Mouse (Mus musculus) layer of hippocampus, postnatal 14 days (tissue): Measurements from ENCODE around the gene Dnajb8. TPM values are rescaled to one million over a fixed set of nuclear protein-coding genes. Genes with fewer than 3 reads are reported as not detected.

Experiments used
- DNase-seq, 2 experiments: peaks; one replicate each; pipeline ENCODE4 v3.0.0; 2021 to 2022; ENCODE audit warnings: low spot score in 2 of 2, mixed read lengths in 1 of 2
- long read RNA-seq, 2 experiments: library from polyadenylated mRNA; stranded (forward); transcript quantifications; one replicate each; pipeline ENCODE4 v2.0.0; 2021
- total RNA-seq, 2 experiments: library from RNA; stranded (reverse); gene quantifications; 2 replicates each; pipeline ENCODE4 v1.2.3; 2021

Dnajb8 gene
- total RNA-seq: not detected
- long read RNA-seq, experiment 1, partial matches to known transcripts: 0 of 1 reads
- long read RNA-seq, experiment 1, other reads (novel, unspliced or antisense): 1 of 1 reads
- long read RNA-seq, experiment 2, partial matches to known transcripts: 0 of 1 reads
- long read RNA-seq, experiment 2, other reads (novel, unspliced or antisense): 1 of 1 reads

DNA sequence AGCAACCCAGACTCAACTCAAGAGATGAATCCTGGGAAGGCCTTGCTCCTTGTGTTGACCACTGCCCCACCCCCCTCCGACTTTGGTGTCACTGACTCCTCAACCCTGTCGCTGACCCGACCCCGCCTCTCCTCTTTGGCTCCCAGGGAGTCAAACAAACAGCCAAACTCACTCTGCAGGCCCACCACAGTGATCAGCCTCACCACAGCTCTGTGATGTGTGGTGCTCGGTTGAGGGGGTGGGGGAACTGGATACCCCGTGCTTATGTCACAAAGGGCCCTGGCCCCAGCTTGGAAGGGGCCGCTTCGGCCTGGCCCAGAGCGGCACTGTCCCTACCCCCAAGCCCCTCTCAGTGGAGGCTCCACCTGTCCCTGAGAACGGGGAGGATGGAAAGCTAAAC is at the start of gene Dnajb8:
TSS of gene Dnajb8 (plus strand) at position 301 of the 400 bp plus-strand sequence.
- DNase-seq: no peak

DNA sequence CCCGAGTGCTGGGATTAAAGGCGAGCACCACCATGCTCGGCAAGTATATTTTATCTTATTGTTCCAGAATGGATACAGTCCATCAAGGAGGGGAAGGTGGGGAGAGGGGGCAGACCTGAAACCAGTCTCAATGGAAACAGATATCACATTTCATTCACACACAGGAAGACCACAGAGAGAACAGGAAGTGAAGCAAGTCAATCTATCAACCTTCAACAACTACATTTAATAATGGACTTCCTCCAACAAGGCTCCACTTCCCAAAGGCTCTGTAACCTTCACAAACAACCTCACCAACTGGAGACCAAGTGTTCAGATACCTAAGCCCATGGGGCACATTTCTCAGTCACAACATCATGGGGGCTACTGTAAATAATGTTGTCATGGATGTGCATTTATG is 47.9 kb upstream of the Dnajb8 start:
- DNase-seq: no peak

DNA sequence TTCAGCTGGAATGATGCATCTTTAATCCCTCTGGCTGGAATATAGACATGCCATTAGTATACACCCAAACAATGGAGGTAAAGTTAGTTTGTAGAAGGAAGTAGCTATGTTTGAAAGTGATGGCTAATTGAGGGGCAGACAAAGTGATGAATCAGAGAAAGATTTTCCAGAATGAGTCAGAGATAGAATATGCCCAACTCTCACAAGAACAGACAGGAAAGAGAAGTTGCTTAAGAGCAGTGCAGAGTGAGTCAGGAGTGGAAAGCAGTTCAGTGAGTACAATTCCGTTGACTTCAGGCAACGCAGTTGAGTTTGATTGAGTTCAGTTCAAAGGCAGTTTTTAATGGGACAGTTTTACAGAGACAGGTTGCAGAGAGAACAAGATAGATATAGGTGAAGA is 47.4 kb upstream of the Dnajb8 start:
- DNase-seq: no peak

DNA sequence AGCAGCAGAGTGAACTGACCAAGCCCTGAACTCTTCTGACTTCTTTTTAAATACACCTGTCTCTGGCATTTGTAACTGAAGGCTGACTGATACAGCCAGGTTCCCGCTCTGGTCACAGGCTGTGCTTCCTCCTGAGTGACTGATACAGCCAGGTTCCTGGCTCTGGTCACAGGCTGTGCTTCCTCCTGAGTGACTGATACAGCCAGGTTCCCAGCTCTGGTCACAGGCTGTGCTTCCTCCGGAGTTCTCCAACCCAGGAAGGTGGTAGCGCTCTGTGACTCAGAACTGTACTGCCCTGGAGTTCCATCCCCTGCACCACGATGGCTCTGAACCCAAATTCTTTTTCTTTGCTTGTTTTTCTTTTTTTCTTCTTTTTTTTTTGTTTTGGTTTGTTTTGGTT is 37.4 kb upstream of the Dnajb8 start:
- no peak for DNase-seq

DNA sequence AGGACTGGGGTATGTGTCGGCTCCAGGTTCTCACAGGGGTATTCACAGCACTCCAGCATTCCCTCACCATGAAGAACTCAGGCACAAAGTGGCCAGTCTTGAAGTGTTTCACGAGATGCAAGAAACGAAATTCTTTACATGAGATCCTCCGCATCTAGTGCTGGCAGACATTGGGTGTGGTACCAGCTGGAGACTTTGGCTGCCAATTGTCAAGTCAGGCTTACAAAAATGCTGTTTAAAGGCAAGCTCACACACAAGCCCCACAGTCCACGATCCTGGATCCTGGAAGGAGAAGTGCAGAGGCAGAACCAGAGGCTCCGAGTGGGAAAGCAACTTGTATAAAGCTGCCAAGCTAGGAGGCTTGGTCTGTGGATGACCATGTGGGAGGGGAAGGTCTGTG is 33.9 kb upstream of the Dnajb8 start:
- DNase-seq: peak in 1 of 2 experiments; percentile 50

DNA sequence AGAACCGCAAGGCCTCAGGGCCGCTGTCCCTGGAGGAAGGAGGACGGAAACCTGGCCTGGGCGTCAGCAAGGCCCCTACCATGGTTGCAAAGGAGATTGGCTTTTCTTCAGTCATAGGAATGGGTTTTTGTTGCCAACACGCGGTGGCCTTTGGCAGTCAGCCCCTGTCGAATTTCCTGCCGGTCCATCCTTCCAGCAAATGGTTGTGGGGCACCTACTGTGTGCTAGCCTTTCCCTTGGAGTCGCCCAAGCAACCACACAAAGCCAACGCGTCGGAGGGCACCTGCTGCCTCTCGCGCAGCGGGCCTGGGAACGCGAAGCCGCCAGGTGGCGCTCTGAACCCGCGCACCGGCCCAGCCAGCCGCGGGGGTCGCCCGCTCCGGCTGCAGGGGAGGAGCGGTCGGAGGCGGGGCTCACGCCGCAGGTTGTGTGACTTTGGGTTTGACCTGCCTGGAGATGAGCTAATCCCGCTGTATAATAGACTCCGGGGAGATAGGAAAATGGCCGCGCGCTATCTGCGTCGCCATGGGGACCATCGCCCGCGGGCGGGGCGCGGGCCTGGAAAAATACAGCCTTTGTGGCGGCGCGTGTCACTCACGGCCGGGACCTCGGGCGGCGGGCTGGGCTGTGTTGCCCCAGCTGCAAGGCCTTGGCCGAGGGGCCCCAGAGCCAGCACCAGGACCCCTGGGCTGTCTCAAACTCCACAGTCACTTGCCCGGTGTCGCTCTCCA is 32.6 kb upstream of the Dnajb8 start:
- peak; percentile 63 to 82 for DNase-seq

DNA sequence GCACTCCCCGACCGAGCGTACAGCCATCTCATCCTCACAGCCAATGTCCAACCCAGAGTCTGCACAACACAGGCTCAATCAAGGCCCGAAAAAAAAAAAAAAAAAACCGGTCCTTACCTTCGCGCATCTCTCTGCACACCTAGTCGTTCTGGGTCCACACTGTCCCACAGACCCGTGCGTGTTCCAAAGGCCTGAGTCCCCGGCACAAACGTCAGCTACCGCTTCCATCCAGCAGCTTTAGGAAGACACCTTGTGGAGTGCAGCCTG is 32.1 kb upstream of the Dnajb8 start:
- no peak for DNase-seq

DNA sequence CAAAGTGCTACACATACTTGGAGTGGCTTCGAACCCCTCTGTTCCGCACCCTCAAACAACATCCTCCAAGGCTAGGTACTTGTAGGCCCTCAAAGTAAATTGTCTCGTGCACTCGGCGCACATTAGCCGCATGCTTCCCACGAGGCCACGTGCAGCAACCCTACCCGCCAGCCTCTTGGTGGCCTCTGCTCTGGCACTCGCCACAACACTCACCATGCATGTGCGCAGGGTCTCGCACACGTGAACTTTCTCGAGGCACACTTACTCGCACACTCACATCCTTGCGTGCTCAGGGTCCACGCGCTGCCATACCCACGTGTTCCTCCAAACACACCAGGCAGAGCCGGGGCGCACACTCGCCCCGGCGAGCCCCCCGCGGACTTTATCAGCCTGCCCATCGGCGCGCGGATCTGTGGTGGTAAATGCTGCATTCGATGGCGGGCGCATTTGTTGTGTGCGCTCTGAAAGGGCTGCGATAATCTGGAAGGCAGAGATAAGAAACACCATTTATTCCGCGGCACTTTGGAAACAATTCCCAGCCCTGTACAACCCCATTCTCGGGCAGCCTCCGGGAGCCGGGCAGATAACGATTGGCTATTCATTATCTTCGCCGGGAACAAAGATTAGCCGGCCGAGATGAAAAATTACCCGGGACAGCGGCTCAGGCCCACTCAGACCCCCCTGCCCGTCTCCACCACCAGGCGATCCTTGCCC is 31.6 kb upstream of the Dnajb8 start:
- no peak for DNase-seq

DNA sequence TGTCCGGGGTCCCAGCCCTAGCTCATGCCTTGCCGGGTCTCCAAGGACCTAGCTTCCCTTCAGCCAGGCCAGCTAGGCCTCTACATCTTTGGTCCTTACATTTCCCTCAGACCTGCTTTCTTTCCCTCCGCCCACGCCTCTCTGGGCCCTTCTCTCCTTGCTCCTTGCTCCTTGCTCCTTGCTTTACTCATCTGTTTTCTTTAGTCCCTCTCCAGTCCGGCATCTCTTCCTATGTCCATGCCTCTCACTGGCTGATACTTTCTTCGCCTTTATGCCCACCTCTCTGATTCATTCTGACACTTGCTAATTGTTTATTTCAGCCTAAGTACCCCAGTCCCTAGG is 31.1 kb upstream of the Dnajb8 start:
- no peak for DNase-seq

DNA sequence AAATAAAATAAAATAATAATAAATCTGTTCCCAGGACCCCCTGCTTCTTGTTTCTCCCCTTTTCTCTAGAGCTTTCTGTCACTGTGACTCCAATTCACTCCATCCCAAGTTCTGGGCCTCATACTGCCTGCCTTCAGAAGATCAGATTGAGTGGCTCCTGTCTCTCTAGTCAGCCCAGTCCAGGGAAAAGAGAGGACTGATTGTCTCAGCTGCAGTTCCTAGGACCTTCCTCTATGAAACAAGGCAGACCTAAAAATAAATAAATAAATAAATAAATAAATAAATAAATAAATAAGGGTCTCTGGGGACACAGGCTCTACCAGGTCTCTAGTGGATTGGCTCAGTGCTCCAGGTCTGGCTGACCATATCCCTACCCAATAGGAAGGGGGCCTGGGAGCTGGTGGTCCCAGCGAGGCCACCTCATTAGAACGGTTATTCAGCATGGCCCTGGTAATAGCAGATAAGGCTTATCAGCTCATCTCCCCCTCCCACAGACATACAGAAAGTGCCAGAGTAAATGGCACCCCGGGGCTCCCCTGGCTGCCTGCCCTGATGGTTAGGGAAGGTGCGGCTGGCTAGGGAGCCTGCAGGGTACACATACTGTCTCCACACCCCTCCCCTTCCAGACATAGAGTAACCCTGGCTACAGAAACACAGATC is 30.5 kb upstream of the Dnajb8 start:
- DNase-seq: no peak

DNA sequence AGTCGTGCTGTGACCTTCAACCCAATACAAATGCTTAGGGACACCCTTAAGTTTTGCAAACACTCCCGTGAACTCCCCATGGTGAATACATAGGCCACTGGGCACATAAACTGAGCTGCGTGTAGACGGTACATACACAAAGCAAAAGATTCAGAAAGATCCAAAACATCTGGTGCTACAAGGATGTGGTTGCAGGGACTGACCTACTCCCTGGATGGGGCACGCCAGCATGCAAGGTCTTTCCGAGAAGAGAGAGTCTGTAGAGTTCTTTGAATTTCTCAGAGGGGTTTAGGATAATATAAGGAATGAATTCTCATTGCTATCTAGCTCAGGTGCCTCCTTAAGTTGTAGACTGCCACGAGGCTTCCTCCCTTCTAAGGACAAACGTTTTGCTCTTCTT is 29.3 kb upstream of the Dnajb8 start:
- DNase-seq: no peak

DNA sequence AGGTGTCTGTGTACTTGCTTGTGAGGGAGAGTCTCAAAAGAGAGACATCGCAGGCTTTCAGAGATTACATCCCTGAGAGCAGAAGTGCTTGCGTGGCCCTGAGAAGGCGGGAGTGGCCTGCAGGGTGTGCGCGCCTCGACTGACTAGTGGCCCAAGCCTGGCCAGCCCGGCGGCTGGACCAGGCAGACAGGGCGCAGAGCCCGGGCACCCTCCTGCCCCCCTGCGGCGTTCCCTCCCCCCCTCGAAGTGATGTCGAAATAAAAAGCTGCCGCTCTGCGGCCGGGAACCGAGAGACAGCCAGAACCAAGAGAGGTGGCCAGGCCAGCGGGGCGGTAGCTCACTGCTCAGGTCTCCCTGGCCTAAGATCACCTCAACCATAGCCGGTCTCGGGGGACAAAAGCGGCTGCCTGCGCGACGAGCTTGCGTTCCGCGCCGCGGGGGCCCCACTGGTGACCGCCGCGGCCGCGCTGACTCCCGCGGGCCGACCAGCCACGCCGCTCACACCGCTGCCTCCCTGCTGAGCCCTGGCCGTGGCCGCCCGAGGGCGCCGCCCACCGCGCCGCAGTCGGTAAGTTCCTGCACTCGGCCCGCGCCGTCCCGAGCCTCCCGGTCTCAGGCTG is 28.5 kb upstream of the Dnajb8 start, which contains the start of gene Gata2:
TSS of gene Gata2 (plus strand) at position 459 of the 620 bp plus-strand sequence.
- DNase-seq: no peak

DNA sequence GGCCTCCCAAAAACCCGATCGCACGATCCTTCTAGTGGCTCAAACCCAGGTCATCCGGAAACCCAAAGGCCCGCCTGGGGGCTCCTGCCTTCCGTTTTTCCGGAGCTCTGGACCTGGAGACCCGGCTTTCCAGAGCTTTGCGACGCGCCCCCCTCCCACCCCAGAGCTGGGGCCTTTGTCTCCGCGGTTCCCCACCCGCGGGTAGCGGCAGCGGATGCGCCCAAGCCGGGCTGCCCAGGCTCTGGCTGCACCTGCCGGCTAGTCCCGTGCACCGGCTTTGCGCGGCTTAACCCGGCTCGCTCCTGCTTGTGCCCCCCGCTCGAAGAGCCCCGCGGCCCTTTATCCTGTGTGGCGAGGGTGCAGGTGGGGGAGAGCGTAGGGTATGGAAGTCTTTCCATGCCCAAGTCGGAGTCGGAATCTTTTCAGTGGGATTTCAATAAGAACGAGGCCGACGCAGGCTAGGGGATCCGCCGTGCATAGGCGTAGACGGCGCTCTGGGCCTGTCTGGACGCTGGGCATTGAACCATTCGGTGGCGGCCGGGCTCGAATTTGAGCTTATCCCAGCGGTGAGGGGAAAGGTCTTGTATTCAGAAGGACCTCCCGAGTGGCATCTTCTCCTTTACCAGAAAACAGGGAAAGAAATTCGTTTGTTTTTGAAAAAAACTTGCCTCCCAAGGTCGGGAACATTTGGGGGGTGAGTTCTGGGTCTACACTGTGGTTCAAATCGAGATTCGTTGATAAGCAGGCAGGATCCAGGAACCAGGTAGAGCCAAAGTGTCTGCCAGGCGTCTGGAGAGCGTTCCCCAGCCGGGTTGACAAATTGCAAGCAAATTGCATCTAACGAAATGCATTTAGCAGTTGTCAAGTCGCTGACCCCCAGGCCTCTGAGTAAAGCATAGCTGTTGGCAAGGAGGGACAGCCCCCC is 27.8 kb upstream of the Dnajb8 start:
- DNase-seq: no peak

DNA sequence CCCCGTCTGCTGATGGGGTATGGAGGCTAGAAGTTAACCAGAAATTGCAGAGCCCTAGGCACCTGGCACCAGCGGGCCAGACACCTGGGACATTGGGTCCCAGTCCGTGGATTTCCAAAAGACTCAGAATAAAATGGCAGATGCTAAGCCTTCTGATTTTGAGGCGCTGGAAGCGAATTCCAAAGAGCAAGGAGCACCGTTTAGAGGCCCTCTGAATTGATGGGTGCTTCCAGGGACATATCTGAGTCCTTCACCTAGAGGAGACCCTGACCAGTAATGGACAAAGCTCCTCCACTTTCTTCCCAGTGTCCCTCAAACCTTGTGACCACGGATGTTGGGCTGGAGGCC is 27.1 kb upstream of the Dnajb8 start:
- no peak for DNase-seq

DNA sequence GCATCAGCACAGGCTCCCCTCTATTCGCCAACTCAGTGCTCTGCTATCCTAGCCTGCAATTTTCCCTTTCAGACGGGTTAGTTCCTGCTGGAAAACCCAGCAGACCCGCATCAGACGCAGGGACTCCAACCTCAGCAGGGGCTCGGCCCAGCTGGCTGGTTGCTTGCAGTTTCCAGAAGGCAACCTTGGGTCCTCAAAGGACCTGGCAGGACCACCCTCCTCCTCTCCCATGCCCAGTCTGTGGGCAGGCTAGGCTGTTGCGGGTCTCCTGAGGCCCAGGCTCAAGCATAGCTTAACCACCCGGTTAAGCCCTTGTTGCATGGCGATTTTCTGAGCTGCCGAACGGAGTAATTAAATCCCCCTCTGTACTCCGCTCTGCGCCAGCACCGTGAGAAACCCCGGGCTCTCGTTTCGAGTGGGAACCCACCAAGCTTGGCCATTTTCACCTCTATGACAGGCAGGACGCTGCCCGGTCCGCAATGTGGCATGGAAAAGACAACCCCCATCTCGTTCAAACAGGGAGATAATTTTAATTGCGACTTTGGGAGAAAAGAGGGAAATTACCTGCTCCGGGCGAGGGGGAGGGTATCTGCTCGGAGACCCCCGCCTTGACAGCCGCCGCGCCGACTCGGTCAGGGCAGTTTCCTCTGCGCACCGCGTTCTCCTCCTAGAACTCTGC is 25.9 kb upstream of the Dnajb8 start:
- no peak for DNase-seq

DNA sequence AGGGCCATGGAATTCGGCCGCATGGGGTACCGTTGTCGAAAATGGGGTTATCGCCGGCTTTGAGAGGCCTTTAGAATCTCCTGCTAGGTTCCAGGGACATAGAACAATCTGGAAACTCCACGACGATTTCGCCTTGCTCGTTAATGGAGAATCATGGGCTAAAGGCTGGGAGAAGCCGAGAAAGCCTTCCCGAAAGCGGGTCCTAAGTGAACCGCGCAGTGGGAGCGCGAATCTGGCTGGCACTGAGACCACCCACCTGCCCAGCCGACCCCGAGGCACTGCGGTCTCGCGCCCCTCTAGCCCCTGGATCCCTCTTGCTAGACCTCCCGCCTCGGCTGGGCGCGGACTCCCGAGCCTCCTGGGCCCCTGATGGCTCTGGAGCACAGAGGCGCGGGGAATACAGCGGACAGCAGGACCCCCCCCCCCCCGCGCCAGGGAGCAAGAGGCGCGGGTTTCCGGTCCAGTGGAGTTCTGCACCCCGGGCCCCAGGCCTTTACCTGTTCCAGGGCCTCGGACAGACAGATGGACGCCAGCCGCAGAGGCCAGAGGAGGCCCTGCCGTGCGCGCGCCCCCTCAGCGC is 25.2 kb upstream of the Dnajb8 start:
- no peak for DNase-seq

DNA sequence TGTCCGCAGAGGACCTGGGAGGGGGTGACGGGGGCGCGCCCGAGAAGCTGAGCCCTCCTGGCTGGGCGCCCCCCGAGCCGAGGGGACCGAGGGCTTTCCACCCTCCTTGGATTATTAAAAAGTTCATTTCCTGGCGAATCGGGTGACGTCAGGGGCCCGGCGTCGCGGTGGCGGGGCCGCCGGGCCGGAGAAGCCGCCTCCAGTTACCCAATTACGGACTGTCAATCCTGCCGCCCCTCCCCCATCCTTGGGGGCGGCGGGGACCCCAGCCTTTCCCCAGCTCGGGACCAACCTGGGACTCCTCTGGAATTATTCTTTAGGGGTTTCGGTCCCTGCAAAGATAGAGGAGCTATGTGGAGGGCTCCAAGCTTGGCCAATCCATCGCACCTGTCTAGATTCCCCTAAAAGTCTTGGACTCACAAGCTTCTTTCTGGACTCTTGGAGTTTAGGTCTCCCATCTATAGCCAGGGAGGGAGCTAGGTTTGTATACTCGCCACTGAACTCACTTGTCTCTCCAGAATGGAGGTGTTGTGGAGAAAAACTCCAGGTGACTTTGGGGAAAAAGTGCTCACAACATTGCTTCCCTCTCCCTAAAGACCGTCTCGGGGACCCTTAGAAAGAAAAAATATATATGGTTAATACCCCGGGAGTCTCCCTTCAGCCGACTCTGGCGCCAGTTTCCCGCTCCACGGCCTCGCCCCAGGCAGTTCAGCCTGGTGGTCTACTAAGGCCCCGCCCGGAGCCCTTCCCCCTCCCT is 24.6 kb upstream of the Dnajb8 start:
- no peak for DNase-seq

DNA sequence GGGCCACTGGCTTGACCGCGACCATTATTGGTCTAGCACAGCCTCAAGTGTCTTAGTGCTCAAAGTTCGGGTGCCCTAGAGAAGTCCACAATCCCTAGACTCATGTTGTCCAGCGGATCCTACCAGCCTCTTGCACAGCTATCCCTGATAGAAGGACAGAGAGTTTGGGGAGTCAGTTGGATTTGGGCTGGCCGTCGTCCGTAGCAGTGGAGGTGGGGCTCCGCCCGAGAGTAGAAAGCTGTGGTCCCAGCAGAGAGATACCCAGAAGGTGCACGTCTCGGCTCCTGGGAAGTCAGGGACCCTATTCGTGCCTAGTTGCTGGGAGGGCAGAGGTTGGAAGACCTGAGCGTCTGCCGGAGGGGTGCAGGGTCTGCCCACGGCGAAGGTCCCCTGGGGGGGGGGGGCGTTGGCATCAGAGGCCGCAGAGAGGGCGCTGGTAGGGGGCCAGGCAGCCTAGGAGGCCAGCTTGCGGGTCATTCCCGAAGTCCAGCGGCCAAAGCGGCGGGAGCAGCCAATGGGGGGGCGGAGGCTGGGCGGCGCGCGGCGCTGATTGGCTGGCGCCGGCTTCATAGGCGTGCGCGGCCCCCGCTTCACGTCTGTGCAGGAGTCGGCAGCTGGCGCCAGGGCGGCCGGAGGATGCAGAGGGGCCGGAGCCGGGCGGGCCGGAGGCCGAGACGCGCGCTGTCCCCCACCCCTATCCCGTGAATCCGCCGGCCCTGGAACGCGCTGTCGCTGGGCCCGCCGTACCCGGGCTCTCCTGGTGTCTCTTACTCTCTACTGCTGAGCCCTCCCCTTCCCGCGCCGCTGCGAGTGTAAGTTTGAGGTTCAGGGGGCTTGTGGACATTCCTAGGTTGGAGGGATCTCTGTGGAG is 23.8 kb upstream of the Dnajb8 start:
- DNase-seq: no peak
